Mouse (Mus musculus) ES-E14 (cell line): ENCODE measurements around the gene Polr1e.

Source experiments
- CHD2 ChIP-seq: IDR thresholded peaks from 2 replicates; pipeline ENCODE4 v1.6.1; 2014; ENCODE audit warnings: mild to moderate bottlenecking, low read depth, low read length, inconsistent platforms
- MAFK ChIP-seq: IDR thresholded peaks from 2 replicates; pipeline ENCODE4 v1.6.1; 2014; ENCODE audit warnings: mild to moderate bottlenecking, low read depth, low read length, inconsistent platforms; ENCODE audit not compliant: insufficient read depth
- ZC3H11A ChIP-seq: IDR thresholded peaks from 2 replicates; pipeline ENCODE4 v1.6.1; 2012; ENCODE audit warnings: low read depth, mild to moderate bottlenecking, inconsistent platforms, low read length, borderline replicate concordance
- ZNF384 ChIP-seq: IDR thresholded peaks from 2 replicates; pipeline ENCODE4 v1.6.1; 2012; ENCODE audit warnings: low read depth, low read length, inconsistent platforms

DNA sequence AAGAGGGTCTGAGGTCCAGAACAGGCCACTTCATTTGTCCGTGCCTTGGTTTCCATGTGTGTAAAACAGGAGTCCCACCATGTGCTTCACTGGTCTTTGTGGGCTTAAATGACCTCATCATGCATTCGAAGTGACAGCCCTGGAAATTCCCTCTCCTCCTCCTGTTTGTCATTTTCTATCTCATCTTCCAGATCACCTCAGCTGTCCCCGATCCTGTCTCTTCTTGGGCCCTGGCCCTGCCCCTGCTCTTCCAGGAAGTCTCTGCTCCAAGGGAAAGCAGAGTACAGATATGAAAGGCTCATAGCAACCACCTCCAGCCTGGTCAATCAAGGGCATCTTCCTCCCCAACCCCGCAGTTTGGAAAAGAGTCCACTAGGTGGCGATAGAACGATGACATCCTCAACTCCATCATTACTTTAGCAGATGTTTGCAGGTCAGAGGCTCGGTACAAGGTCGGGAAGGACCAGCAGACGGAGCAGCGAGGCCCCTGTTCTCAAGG lies 47.7 kb upstream of the Polr1e start:
- no peak for TF ChIP-seq MAFK
- no peak for TF ChIP-seq ZNF384
- no peak for TF ChIP-seq CHD2
- no peak for TF ChIP-seq ZC3H11A
